Mouse (Mus musculus) lung, adult 2 months (tissue): ENCODE measurements at regions not wholly inside any gene's neighbourhood (a gene's known extent, or its start where the extent isn't known, plus 50 kb on each side); places are given as distances from the start of the nearest gene placed in this dataset.

Experiments used
- CTCF ChIP-seq: fragments of 200-500 bp; IDR thresholded peaks from 2 replicates; pipeline ENCODE4 v1.5.1; 2011; ENCODE audit warnings: mild to moderate bottlenecking, low read length, control low read depth; ENCODE audit not compliant: insufficient read depth
- POLR2A ChIP-seq: fragments of 200-500 bp; IDR thresholded peaks from 2 replicates; pipeline ENCODE4 v1.6.1; 2011; ENCODE audit warnings: low read depth, mild to moderate bottlenecking, control low read depth, low read length, borderline replicate concordance; ENCODE audit errors: extremely low read depth

- TF ChIP-seq CTCF = no peak
- TF ChIP-seq POLR2A = no peak
Observed at GRCm38 (mm10) chr6:8832924-8833323, 54.6 kb upstream of the Ica1 start.
